Mouse (Mus musculus): ENCODE measurements around the gene Foxg1. TPM values are rescaled to one million over a fixed set of nuclear protein-coding genes. Genes with fewer than 3 reads are reported as not detected.

Foxg1 gene
- polyA plus RNA-seq, 1 experiment from 2014 or later, result not detected

DNA sequence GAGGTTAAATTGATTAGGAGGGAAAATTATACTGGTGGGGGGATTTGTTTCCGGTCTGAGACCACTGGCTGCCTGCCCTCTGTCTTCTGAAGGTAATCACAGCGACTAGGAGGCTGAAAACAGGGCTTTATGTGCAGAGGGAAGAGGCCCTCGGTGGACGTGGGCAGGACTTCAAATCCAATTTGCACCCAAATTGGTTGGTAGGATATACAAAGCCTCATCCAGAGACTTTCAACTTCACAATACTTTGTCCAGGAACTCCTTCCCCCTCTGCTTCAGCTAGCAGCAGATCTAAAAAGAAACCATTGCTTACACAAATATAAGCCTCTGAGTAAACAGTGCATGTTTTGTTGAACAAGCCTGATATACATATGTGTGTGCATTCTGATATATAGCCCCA is 2.0 kb upstream of the Foxg1 start:
- ATAC-seq, result no peak
- DNase-seq, result no peak
- no peak for TF ChIP-seq EP300 (IDR thresholded peaks at IDR 0.05; ENCODE audit: low read depth)
- no peak for TF ChIP-seq CTCF (IDR thresholded peaks at IDR 0.05; ENCODE audit: low read depth)

DNA sequence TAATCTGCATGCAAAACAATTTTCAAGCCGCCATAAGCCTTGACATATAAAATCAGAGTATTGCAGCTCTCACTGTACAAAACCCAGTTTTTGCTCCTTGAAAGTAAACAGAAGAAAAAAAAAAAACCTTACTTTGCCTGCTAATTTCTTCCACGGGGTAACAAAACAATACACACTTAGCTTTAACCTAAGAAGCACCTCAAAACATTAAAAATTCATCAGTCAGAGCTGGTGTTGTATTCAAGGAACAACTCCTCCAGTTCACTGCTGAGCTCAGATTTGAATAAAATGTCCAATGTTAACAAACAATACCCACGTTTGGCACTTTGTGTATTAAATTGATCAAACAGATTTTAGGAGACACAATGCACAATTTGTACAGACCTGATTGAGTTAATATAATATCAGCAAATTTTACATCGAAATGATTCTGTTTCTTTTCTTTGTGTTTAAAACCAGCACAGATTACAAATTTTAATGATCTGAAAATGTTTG is 1.4 kb upstream of the Foxg1 start:
- Histone ChIP-seq H3K4me3 (ENCODE audit: low read depth, low read length) (no peak overlapping the region), H3K27ac (ENCODE audit: low read depth) (no peak overlapping the region), H3K9me3 (ENCODE audit: low read length) (no peaks in the 10 kb centered on the region), H3K27me3 (ENCODE audit: insufficient read depth, low read length) (peaks cover 92% of the 10 kb centered on the region), H3K36me3 (replicated peaks; ENCODE audit: insufficient read depth, low read length) (no peaks in the 10 kb centered on the region), H3K4me2 (ENCODE audit: low read depth, low read length) (no peak overlapping the region), H3K9ac (replicated peaks) (no peak overlapping the region), H3K4me1 (ENCODE audit: insufficient read depth) (peaks cover 6% of the 10 kb centered on the region; the same call in 1 of the 2 replicates)
- WGBS (ENCODE audit: insufficient replicate concordance), result 3% methylated on average over 4 of the region's 4 CpGs
- DNase-seq (no peak), ATAC-seq (no peak)
- TF ChIP-seq EP300 (IDR thresholded peaks at IDR 0.05; ENCODE audit: low read depth), result no peak
- TF ChIP-seq CTCF (IDR thresholded peaks at IDR 0.05; ENCODE audit: low read depth), result no peak

More for the DNA sequence above, 2.0 kb upstream of the Foxg1 start:
- Histone ChIP-seq H3K27me3 (ENCODE audit: insufficient read depth, low read length) (peaks cover 92% of the 10 kb centered on the region), H3K9me3 (ENCODE audit: low read length) (no peaks in the 10 kb centered on the region), H3K4me3 (ENCODE audit: low read depth, low read length) (no peak overlapping the region), H3K9ac (replicated peaks) (no peak overlapping the region), H3K36me3 (replicated peaks; ENCODE audit: insufficient read depth, low read length) (no peaks in the 10 kb centered on the region), H3K4me2 (ENCODE audit: low read depth, low read length) (no peak overlapping the region), H3K4me1 (ENCODE audit: insufficient read depth) (peaks cover 6% of the 10 kb centered on the region; the same call in 1 of the 2 replicates), H3K27ac (ENCODE audit: low read depth) (no peak overlapping the region)
- WGBS (ENCODE audit: insufficient replicate concordance), result 3% methylated on average over 4 of the region's 4 CpGs

DNA sequence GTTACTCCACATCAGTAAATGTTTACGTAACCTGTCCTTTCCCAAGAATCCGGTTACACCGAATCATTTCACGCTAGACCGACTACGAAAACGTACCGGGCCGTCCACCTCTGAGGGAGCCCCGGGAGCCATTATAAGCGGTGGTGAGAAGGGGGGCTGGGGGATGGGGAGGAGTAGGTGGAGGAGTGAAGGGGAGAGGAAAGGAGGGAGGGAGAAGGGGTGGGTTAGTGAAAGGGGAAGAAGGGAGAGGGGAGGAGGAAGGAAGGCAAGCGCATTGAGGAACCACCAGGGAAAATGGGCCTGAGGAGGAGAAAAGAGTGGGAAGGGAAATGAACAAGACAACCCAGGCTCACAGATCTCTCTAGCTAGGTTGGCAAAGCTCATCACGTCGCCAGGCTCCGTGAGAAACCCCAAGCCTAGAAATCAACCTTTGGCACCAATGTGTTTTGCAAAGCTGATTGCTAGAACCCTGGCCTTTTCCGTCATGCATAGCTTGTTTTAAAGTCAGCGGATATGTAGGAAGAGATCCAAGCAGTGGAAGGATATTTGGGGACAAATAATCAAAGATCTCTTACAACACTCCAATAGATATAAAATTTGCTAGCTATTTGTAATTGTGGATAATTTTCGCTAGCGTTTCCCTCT is 617 bp upstream of the Foxg1 start:
- no peak for TF ChIP-seq EP300 (IDR thresholded peaks at IDR 0.05; ENCODE audit: low read depth)
- TF ChIP-seq CTCF (IDR thresholded peaks at IDR 0.05; ENCODE audit: low read depth), result no peak
- 2% methylated on average over 19 of the region's 19 CpGs for WGBS (ENCODE audit: insufficient replicate concordance)
- DNase-seq, result no peak
- no peak overlapping the region for H3K4me3 ChIP-seq (ENCODE audit: low read depth, low read length)
- H3K9ac ChIP-seq (replicated peaks), result no peak overlapping the region
- H3K9me3 ChIP-seq (ENCODE audit: low read length), result no peaks in the 10 kb centered on the region
- peaks cover 92% of the 10 kb centered on the region for H3K27me3 ChIP-seq (ENCODE audit: insufficient read depth, low read length)
- no peak overlapping the region; the same call in 1 of the 2 replicates for H3K4me2 ChIP-seq (ENCODE audit: low read depth, low read length)
- H3K27ac ChIP-seq (ENCODE audit: low read depth), result no peak overlapping the region
- ATAC-seq, result no peak
- H3K4me1 ChIP-seq (ENCODE audit: insufficient read depth), result peaks cover 6% of the 10 kb centered on the region; the same call in 1 of the 2 replicates
- no peaks in the 10 kb centered on the region for H3K36me3 ChIP-seq (replicated peaks; ENCODE audit: insufficient read depth, low read length)

DNA sequence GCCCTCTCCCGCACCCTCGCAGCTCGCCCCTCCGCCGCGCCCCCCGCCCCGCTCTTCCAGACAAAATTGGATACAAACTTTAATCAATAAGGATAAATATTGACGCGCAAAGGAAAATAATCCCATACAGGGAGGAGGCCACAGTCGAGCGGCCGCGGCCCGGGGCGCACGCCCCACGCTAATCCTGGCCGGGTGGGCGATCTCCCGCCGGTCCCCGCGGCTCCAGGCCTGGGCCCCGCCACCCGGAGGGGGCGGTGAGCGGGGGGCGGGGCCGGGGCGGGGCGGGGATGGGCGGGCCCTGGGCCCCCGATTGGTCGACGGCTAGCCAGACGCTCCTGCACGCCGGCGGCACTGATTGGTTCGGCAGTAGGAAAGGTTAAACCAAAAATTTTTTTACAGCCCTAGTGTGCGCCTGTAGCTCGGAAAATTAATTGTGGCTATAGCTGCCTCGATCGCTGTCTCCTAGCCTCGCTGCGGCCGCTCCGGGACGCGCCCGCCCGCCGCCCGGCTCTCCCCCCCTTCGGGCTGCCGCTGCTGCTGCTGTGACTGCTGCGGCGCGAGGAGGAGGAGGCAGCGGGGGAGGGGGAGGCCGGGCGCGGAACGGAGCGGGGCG is 1.2 kb downstream of the Foxg1 start:
- no peaks in the 10 kb centered on the region for H3K9me3 ChIP-seq (ENCODE audit: low read length)
- no peak overlapping the region for H3K9ac ChIP-seq (replicated peaks)
- H3K4me1 ChIP-seq (ENCODE audit: insufficient read depth), result peaks cover 6% of the 10 kb centered on the region; the same call in 1 of the 2 replicates
- peak; percentile 31 for ATAC-seq
- peak overlapping the region; percentile 27 for H3K4me3 ChIP-seq (ENCODE audit: low read depth, low read length)
- TF ChIP-seq EP300 (IDR thresholded peaks at IDR 0.05; ENCODE audit: low read depth) (no peak), CTCF (IDR thresholded peaks at IDR 0.05; ENCODE audit: low read depth) (no peak)
- no peaks in the 10 kb centered on the region for H3K36me3 ChIP-seq (replicated peaks; ENCODE audit: insufficient read depth, low read length)
- peak overlapping the region; percentile 49 for H3K4me2 ChIP-seq (ENCODE audit: low read depth, low read length)
- WGBS (ENCODE audit: insufficient replicate concordance), result 5% methylated on average over 40 of the region's 67 CpGs
- H3K27me3 ChIP-seq (ENCODE audit: insufficient read depth, low read length), result peaks cover 84% of the 10 kb centered on the region
- no peak overlapping the region for H3K27ac ChIP-seq (ENCODE audit: low read depth)
- no peak for DNase-seq

DNA sequence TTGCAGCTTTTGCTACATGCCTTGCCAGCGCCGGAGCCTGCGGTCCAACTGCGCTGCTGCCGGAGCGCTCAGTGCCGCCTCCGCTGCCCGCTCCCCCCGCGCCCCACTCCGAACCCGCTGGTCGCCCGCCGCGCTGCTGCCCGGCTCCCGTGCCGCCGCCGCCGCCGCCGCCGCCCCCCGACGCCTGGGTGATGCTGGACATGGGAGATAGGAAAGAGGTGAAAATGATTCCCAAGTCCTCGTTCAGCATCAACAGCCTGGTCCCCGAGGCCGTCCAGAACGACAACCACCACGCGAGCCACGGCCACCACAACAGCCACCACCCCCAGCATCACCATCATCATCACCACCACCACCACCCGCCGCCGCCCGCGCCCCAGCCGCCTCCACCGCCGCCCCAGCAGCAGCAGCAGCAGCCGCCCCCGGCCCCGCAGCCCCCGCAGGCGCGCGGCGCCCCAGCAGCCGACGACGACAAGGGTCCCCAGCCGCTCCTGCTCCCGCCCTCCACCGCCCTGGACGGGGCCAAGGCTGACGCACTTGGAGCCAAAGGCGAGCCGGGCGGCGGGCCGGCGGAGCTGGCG is 1.9 kb downstream of the Foxg1 start:
- peaks cover 6% of the 10 kb centered on the region; the same call in 1 of the 2 replicates for H3K4me1 ChIP-seq (ENCODE audit: insufficient read depth)
- H3K4me2 ChIP-seq (ENCODE audit: low read depth, low read length), result no peak overlapping the region
- H3K27ac ChIP-seq (ENCODE audit: low read depth), result no peak overlapping the region
- H3K4me3 ChIP-seq (ENCODE audit: low read depth, low read length), result no peak overlapping the region
- WGBS (ENCODE audit: insufficient replicate concordance), result 3% methylated on average over 24 of the region's 66 CpGs
- H3K27me3 ChIP-seq (ENCODE audit: insufficient read depth, low read length), result peaks cover 78% of the 10 kb centered on the region
- H3K9me3 ChIP-seq (ENCODE audit: low read length), result no peaks in the 10 kb centered on the region
- ATAC-seq (no peak), DNase-seq (no peak)
- H3K36me3 ChIP-seq (replicated peaks; ENCODE audit: insufficient read depth, low read length), result no peaks in the 10 kb centered on the region
- no peak overlapping the region for H3K9ac ChIP-seq (replicated peaks)
- TF ChIP-seq CTCF (IDR thresholded peaks at IDR 0.05; ENCODE audit: low read depth) (no peak), EP300 (IDR thresholded peaks at IDR 0.05; ENCODE audit: low read depth) (no peak)

Measured in liver, postnatal 0 days (tissue).